Mouse (Mus musculus): ENCODE measurements around the gene Cd93.

The Cd93 gene

DNA sequence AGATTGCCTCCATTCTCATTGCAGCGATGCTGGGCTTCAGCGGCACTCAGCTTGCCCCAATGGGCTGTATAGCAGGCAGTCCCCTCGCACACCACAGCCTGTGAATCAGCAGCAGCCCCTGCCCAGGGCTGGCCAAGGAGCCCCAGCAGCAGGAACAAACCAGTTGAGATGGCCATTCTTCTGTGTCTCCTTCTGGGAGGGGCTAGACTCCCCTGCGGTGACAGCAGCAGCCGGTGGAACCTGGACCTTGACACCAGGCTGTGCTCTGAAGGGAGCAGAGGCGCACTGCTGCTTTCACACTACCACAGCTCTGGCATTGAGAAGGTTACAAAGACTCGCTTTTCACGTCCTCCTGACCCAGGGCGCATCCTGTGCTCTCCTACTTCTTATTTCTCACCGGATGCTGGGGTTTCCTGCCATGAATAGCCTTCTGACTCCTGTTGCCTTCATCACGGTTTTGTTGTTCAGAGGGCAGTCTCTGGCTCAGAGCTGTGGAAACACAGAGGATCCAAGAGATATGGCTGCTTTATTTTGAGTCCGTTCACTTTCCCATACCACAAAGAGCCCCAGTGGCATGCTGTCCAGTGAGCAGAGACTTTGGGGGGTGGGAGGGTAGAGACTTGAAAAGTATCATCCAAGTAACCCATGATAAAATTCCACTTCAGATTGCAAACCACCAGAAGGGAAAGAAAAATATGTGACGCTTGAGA, at the start of gene Cd93:
Cd93 (minus strand) TSS at position 315 of the 710 bp plus-strand sequence.
- DNase-seq (ENCODE audit: inconsistent ontology term), result no peak

DNA sequence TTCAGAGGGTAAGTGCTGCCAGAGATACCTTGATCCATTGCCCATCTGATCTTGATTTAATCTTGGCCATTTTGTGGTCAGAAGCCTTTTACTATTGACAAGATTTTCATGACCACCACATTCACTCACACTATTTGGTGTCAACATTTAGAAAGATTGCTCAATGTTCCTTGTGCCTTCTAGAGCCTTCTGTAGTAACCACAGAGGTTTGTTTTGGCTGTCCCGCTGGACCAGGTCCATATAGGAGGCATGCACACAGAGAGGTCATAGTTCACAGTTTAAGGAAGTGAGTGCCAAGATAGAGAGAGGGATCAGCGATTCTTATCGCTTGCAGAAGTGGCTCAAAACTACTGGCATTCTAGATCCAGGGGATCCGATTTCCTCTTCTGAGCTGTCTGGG, 48.7 kb upstream of the Cd93 start:
- DNase-seq (ENCODE audit: inconsistent ontology term), result no peak

DNA sequence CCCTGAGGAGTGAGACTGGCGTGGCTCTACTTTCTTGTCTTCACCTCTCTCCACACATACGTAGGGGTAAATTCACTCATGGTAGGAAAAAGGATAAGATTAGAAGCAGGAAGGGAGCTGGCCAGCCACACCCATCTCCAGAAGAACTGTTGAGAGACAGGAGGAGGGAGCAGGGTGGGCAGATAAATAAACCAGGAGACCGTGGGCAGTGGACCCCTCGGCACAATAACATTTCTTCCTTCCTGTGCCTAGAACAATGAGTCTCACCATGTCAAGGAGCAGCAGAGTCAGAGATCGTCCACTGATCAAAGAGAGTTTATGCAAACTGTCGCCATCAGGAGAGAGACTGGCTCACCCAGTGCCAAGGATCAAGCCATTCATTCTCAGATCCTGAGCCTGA, 46.8 kb upstream of the Cd93 start:
- no peak for DNase-seq (ENCODE audit: inconsistent ontology term)

GRCm38 (mm10) chr2:148488885-148489284, 45.5 kb upstream of the Cd93 start:
- DNase-seq (ENCODE audit: inconsistent ontology term), result no peak

- no peak for DNase-seq (ENCODE audit: inconsistent ontology term)
These were observed 42.2 kb upstream of the Cd93 start for GRCm38 (mm10) chr2:148485576-148485975.

- DNase-seq (ENCODE audit: inconsistent ontology term), result no peak
These were observed 37.0 kb upstream of the Cd93 start for GRCm38 (mm10) chr2:148480376-148480775.

DNA sequence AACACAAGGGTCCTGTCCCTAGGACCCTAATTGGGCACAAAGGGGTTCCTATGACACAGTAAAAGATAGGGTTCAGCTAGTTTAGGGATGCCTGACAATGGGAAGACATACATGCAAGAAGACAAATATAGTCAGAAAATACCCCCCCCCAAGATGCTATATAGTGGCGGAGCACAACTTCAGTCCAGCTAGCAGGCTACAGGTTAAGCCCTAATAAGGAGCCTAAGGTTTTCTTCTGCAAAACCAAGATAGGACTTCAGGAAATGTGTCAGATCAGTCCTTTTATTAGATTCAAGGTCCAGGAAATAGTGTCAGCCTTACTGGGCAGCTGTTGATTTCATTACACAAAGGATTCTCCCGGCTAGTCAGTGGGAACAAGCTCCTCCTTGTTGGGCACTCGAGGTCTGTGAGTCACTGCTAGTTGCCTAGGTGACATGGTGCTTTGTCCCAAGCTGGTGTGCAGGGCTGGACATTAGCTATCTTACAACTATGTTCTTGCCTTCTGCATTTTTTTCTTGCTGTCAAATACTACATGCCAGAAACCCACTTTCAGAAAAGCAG, 34.9 kb upstream of the Cd93 start:
- peak; percentile 92 for DNase-seq (ENCODE audit: inconsistent ontology term)

- no peak for DNase-seq (ENCODE audit: inconsistent ontology term)
These were observed 34.0 kb upstream of the Cd93 start for GRCm38 (mm10) chr2:148477346-148477745.

DNA sequence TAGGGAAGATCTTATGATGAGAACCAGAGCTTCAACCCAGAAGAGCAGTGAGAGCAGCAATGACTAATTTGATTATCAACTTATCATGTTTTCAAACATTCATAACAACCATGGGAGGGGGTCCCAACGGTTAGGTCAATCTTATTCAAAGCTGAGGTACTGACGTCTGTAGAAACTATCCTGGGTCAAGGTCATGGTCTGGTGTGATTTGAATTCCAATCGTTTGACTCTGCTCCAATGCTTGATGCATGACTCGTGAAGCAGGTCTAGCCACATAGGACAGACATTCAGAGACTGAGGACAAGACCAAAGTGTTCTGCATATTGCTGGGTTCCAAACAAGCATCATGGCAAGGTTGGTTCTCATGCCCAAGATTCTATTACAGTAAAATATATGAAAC, 33.2 kb upstream of the Cd93 start:
- peak; percentile 58 for DNase-seq (ENCODE audit: inconsistent ontology term)

DNA sequence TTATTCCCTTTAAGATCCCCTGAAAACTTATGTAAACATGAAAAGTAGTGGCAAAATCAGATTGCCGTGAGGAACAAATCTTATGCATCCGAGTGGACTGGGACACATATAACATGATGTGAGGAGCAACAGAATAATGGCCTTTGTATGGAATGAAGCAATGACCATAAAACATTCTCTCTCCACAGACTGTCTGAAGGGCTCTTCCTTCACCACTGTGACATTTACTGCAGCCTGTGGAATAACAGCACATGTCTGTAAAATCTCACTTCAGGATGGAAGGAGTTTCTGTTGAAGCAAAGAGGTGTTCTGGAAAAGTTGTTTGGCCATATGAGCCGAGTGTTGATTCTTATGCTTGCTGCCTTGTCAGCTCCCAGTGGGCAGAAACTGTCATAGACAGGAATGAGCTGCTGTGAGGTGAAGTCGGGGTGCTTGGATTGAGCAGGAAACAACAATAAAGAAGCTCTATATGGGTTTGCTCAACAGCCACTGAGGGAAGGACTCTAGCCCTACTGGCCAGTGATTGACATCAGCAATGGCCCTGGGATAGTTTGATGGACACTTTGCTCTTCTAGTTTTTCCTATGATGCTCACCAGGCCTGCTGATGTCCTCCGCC, 32.6 kb upstream of the Cd93 start:
- no peak for DNase-seq (ENCODE audit: inconsistent ontology term)

DNA sequence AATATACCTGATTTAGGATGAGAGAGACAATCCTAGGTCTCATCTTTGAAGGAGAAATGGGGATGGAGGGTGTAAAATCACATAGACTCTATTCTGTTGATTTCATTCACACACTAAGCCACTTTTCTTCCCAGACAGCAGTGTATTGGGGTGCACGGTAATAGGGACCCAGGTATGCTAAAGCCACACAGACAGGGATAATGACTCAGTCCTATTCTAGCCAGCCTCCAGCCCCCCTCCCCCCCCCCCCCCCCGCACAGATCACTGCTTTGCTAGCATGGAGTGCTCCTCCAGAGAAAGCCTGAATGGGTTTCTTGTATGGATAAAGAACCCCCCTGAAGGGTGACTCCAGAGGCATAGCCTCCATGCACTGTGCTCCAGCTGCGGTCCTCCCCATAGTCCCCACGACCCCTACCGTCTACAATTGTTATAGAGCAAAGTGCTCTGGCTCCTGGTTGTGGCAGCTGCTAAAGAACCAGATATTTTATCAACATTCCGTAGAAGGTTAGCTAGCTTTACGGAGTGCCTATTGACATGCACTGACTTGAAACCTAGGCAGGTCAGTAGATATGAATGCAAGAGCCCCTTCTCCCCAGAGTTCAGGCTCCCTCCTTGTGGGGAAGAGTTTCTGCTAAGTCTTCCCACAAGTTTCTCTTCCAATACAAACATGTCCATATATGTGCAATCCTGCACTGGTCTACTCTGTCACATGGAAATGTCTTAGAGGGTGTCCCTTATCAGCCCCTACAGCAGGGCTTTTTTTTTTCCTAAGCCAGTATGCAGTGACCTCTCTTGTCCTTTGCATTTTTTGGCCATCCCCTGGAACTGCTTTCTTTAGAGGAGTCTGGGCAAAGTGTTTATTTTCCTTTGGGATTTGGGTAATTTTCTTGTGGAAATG, 26.2 kb upstream of the Cd93 start:
- DNase-seq (ENCODE audit: inconsistent ontology term), result no peak

- DNase-seq (ENCODE audit: inconsistent ontology term), result no peak
These were observed 24.6 kb upstream of the Cd93 start for GRCm38 (mm10) chr2:148467921-148468440.

GRCm38 (mm10) chr2:148455341-148455740, 12.0 kb upstream of the Cd93 start:
- DNase-seq (ENCODE audit: inconsistent ontology term), result no peak

GRCm38 (mm10) chr2:148454014-148454542, 10.7 kb upstream of the Cd93 start:
- no peak for DNase-seq (ENCODE audit: inconsistent ontology term)

- DNase-seq (ENCODE audit: inconsistent ontology term), result no peak
These were observed 9.7 kb upstream of the Cd93 start for GRCm38 (mm10) chr2:148453061-148453460.

GRCm38 (mm10) chr2:148451498-148451897, 8.1 kb upstream of the Cd93 start:
- DNase-seq (ENCODE audit: inconsistent ontology term), result no peak

DNA sequence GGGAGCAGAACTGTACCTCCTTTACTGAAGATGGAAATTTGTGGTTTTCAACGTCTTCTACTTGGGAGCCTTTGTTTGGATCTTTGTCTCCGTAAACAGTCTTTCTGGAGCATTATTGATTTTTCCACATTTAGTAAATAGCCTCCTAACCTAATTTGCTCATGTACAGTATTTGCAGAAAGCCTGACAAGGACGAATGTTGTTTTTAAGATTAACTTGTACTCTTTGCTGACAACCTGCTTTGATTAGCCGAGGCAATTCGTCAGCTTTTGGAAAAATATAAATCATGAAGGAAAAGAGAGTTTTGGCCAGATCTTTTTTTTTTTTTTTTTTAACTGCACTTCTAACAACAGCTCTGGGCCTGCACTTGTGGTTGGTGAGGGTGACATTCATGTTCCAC, 7.3 kb upstream of the Cd93 start:
- no peak for DNase-seq (ENCODE audit: inconsistent ontology term)

DNA sequence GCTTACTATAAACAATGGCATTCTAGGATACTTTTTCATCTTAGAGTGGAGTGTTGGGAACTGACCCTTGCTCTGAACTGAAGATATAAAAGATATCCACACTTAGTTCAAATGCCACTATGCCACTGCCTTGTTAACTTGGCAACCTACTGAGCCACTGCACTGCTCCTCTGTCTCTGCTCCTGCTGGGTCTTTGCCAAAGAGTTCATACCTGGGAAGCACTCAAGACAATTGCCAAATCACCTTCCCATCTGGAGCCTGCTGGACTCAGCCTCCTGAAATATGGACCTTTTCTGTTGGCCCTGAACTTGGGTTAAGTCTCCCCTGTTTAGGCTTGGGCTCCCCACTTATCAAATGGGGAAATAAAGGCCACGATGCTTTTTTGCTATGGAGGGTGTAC, 6.3 kb upstream of the Cd93 start:
- DNase-seq (ENCODE audit: inconsistent ontology term), result no peak

GRCm38 (mm10) chr2:148446446-148446845, 3.1 kb upstream of the Cd93 start:
- DNase-seq (ENCODE audit: inconsistent ontology term), result peak; percentile 45

DNA sequence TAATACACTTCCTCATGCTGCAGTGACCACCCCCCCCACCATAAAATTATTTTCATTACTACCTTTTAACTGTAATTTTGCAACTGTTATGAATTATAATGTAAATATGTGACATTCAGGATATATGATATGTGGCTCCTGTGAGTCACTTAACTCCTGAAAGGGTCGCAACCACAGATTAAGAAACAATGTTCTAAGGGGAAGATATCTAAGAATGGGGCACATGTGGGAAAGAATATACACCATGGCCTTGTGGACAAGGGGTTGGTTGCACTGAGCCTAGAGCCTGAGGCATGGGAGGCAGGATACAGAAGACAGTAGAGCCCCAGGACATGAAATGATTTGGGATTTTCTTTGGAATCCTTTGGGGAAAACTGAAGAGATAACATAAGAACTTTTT, 2.3 kb upstream of the Cd93 start:
- no peak for DNase-seq (ENCODE audit: inconsistent ontology term)

- no peak for DNase-seq (ENCODE audit: inconsistent ontology term)
These were observed 1.1 kb upstream of the Cd93 start for GRCm38 (mm10) chr2:148444472-148444871.

DNA sequence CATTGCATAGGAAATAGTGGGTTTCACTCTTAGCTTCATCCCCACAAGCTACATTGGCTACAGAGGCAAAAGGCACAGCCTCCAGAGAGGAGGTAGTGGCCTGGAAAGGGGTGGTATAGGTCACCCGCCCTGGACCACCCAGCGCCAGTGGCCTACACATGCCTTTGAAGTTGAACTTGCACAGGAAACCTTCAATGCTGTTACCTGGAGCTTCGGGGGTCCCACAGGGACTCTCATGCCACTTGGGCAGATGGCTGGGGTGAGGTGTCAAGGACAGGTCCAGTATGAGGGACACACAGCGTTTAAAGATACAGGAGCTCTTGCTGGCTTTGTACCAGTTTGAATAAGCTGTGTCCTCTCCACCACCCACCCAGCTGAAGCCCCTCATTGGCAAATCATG, 653 bp downstream of the Cd93 start:
- no peak for DNase-seq (ENCODE audit: inconsistent ontology term)
